Mouse (Mus musculus) kidney, adult 9 months (tissue): ENCODE data around the gene Psrc1.

Source experiments
- DNase-seq: peaks from one replicate; pipeline ENCODE4 v3.0.0; 2022

Psrc1 gene

DNA sequence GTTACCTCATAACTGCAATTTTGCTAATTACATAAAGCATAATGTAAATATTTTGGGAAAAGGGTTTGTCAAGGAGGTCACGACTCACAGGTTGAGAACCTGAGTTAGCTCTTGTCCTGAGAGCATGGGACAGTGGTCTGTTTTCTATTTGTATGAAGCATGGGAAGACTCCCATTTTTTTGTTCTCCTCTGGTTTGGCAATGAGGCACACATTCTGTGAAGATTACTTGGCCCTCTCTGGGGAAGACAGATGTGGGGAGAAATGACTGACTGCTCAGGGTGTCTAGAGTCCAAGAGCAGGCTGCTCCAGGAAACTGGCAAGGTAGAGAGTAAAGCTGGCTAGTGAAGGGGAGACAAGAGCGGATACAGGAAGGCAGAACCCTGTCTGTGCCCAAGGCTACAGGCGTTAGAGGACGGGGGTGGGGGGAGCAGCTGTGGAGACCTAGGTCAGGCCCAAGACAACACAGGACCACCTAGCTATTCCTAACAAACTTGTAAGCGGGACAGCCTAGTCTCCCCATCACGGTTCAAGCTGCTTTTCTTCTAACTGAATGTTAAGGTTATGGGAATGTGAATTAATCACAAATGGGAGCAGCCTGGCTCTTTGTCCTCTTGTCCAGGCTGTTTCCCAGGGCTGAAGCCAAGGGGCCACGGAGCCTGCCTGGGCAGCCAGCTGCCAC is 41.4 kb downstream of the Psrc1 start:
- DNase-seq, result no peak

DNA sequence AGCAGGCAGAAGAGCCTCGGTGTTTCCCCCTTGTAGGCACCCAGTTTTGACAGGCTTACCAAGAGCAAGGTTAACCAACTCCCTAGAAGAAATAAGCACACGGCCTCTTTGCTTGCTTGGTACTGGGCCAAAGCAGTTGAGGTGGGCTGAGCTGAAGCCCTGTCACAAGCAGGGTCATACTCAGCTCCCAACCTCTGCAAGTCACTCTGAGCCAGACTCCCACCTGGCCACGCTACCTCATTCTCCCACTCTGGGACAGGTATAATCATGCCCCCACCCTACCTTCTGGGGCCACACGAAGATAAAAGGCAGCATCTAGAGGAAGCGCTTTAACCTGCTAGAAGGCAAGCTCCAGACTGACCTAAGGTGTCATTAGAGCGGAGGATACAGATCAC is 42.0 kb downstream of the Psrc1 start:
- DNase-seq, result no peak

DNA sequence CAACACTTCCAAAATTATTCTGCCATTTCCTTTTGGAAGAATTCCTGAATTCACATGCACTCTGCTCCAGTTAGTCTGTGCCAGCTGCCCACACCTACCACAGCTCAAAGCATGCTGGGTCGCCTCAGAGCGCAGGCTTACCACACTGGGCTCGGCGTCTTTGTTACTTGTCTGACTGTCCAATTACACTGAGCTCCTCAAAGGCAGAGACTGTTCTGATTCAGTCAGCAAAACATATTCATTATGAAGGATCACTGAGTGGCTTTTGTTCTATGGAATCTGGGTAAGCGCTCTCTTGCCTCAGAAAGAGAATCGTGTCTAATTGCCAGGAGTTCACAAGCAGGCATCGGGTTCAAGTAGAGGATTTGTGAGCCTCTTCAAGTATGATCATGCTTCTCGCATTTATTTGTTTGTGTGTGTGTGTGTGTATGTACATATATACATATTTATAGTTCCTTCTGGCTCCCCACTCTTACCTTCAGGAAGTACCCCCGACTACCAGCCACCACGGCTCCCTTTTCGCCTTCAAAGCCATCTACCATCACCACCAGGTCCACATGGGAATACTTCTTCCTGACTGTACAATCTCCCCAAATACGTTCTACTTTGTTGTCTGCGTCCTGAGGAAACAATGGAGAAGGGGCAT is 49.0 kb downstream of the Psrc1 start:
- DNase-seq, result no peak

DNA sequence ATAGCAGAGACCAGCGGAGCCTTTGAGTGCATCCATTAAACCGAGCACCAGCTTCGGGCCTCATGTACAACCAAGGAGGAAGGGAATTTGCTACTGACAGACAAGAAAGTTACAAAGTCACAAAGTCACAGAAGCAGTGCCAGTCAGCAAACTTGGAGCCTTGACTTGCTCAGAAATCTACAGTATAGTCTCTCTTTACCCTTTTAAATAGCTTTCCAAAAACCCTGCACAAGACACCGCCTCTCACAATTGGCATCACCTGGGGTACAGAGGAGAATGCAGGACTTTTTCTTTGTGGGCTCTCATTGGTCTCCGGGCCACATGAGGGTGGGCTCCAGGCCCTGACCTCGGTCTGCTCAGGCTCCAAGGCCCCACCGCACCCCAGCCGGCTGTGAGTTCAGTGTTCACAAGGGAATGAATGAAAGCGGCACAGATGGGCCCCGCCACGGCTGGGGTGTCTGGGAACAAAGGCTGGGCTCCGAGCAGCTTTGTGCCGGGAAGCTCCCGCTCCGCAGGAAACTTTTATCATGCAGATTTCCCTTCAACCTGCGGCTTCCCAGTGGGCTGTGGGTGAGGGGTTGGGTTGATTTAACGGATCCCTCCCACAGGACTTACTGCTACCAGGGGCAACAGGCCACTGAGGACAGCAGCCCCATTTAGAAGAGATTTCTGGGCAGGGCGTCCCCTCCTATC is 49.7 kb downstream of the Psrc1 start:
- DNase-seq, result no peak

DNA sequence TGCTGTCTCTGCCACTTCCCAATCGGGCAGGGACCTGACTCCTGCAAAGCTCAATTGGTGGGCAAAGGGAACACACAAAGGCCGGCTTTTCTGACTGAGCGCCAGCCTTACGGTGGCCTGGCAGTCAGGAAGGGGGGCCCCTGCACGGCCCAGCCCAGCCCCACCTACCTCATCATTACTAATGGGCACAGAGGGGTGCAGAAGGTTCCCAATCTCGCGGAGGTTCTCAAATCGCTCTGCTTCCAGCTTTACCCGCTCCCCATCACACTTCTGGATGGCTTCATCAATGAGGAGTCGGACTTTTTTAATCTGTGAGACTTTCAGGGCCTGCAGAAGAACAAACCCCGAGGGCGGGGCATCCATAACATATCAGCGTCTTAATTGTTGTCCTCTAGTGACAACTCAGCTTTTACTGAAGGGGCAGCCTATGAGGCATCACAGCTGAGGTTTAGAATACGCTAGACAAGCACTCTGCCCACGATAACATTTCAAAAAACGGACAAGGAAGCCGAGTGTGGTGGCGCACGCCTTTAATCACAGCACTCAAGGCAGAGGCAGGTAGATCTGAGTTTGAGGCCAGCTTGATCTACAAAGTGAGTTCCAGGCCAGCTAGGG is 50.3 kb downstream of the Psrc1 start:
- DNase-seq, result no peak

DNA sequence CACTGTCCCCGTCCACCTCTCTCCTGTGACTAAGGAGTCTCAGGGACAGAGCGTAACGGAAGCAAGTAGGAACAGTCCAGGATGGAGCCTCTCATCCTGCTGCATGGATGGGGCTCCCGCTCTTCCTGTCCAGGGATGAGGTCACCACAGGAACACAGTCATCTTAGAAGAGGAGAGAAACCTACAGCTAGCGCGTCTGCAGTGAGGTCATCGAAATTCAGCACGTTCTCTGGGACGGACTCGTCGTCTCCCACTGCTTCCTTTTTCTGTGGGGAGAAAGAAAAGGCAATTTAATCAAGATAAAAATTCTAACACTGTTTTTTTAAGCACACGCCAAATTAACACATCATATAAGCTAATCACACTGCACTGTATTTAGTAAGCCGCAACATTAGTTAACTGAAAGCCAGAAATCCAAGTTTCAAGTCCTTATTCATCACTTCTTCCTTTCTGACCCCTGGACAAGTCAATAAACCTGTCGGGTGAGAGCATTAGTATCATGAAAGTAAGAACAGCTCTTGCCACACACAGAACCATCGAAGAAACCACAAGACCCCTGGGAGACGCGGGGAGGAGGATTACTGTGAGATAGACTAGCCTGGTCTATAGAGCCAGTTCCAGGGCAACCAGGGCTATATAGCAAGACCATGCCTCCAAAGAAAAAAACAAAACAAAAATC is 52.2 kb downstream of the Psrc1 start:
- DNase-seq, result no peak

DNA sequence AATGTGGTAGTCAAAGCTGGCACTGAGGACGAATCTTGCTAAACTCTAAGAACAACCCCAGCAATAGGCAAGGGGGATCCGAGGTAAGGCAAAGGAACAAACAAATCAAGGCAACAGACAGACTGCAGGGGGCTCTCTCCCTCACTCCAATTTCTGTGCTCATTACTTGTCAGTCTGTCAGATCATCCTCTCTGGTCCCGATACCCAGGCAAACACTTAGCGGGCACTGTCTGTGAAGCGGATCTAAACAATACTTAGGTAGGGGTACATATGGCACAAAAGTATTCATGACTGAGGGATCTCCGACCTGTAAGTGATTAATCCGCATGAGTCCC is 52.7 kb downstream of the Psrc1 start:
- no peak for DNase-seq
